Mouse (Mus musculus) megakaryocyte, embryonic 14.5 days (primary cell): ENCODE data around the gene Disp3. TPM values are rescaled to one million over a fixed set of nuclear protein-coding genes. Genes with fewer than 3 reads are reported as not detected.

ENCODE experiments used
- H3K27me3 ChIP-seq: replicated peaks from 2 replicates; pipeline ENCODE3; 2012; ENCODE audit warnings: inconsistent platforms
- H3K36me3 ChIP-seq: replicated peaks from 2 replicates; pipeline ENCODE3; 2012; ENCODE audit warnings: low read length, inconsistent platforms, mixed read lengths
- H3K4me1 ChIP-seq: 2 replicates; pipeline ENCODE4 v1.6.1; 2012; ENCODE audit warnings: inconsistent platforms
- H3K4me3 ChIP-seq: replicated peaks from 2 replicates; pipeline ENCODE3; 2012; ENCODE audit warnings: moderate library complexity, mild to moderate bottlenecking, inconsistent platforms
- H3K9me3 ChIP-seq: 2 replicates; pipeline ENCODE4 v1.6.1; 2012; ENCODE audit warnings: inconsistent platforms
- FLI1 ChIP-seq: IDR thresholded peaks from 2 replicates; pipeline ENCODE4 v1.6.1; 2012; ENCODE audit warnings: low read length, inconsistent platforms, mixed read lengths
- GATA1 ChIP-seq: IDR thresholded peaks from 3 replicates; pipeline ENCODE4 v1.6.1; 2012; ENCODE audit warnings: mixed read lengths, low read length, inconsistent platforms, borderline replicate concordance
- polyA plus RNA-seq: library from polyadenylated mRNA; stranded (reverse); fragments of >175 nt; gene quantifications from 2 replicates; pipeline ENCODE4 v1.2.3, GENCODE M21; 2012; ENCODE audit warnings: low replicate concordance; ENCODE audit not compliant: insufficient read depth

Disp3 gene
- polyA plus RNA-seq, 1 experiment = 1.0 TPM

DNA sequence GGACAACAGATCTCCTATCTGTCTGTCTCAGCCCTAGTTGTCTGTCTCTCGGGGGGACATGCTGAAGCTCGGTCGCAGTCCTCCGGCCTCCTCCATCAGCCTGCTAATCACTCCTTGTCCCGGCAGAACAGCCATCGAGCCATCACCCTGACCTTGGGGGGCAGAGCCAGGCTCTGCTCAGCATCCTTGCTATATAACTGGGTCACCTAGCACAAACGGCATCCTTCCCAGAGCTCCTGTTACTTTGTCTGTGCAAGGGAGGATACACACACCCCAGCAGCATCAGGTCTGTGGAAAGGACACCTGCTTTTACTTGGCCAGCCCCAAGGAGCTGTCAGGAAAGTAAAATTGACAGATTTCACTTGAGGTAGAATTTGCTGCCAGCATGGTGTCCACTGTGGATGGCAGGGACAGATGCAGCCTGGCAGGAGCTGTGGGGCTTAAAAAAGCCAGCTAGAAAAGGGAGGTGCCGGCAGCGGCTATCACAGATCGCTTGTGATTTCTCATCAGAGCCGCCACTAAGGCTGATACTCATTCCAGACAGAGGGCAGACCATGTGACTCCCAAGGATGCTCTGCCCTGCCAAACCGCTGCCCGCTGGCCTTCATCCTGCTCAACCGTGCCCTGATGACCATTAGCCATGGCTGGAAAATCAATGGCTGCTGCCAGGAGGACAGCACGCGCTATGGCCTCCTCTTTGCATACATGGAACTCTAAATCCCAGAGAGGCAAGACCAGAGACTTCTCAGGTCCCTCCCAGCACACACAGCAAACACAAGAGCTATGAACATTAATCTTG, 27.8 kb upstream of the Disp3 start:
- H3K4me3 ChIP-seq = no peak overlapping the region
- H3K27me3 ChIP-seq = peaks cover 46% of the 10 kb centered on the region
- peaks cover 32% of the 10 kb centered on the region for H3K36me3 ChIP-seq
- H3K4me1 ChIP-seq = peaks cover 67% of the 10 kb centered on the region
- TF ChIP-seq FLI1 (no peak), GATA1 (no peak)
- H3K9me3 ChIP-seq = no peaks in the 10 kb centered on the region

DNA sequence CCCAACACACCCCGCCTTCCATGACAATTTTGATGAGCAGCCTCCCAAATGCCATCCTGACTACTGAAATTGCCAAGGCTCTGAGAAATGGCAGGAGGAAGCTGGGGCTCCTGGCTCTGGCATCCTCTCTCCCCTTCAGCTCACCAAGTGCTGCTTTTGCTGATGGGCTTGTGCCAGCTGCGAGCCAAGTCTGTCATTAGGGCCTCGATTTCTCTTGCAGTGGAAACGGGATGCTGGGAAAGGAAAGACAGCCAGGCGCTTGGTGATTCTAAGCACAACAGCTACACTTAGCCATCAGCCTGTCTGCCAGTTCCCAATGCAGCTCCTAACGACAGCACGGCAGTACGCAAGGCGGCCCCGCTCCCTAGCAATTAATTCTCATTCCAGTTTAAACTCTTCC, 26.6 kb upstream of the Disp3 start:
- Histone ChIP-seq H3K36me3 (peaks cover 39% of the 10 kb centered on the region), H3K4me3 (no peak overlapping the region), H3K4me1 (peaks cover 68% of the 10 kb centered on the region), H3K27me3 (peaks cover 50% of the 10 kb centered on the region), H3K9me3 (no peaks in the 10 kb centered on the region)
- TF ChIP-seq GATA1 = no peak
- TF ChIP-seq FLI1 = no peak

DNA sequence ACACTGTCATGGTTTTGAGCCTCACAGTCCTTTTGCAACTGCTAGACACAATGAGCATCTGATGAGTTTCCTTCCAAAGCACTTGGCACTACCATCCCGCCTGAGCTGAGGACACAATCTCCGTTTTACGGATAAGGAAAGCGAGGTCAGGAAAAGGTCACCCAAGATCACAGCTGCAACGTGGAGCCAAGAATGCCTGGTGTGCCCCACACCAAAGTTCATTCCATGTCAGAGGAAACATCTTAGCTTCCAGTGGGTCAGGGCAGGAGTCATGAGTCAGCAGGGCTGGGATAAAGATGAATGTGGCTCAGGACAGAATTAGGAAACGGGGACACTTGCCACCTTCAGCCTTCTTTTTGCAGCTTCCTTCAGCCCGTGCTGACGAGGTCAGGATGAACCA, 25.8 kb upstream of the Disp3 start:
- Histone ChIP-seq H3K27me3 (peaks cover 52% of the 10 kb centered on the region), H3K4me1 (peaks cover 72% of the 10 kb centered on the region), H3K9me3 (peaks cover 1% of the 10 kb centered on the region; the same call in 1 of the 2 replicates), H3K36me3 (peaks cover 47% of the 10 kb centered on the region), H3K4me3 (peak overlapping the region; percentile 42)
- no peak for TF ChIP-seq FLI1
- TF ChIP-seq GATA1 = no peak

DNA sequence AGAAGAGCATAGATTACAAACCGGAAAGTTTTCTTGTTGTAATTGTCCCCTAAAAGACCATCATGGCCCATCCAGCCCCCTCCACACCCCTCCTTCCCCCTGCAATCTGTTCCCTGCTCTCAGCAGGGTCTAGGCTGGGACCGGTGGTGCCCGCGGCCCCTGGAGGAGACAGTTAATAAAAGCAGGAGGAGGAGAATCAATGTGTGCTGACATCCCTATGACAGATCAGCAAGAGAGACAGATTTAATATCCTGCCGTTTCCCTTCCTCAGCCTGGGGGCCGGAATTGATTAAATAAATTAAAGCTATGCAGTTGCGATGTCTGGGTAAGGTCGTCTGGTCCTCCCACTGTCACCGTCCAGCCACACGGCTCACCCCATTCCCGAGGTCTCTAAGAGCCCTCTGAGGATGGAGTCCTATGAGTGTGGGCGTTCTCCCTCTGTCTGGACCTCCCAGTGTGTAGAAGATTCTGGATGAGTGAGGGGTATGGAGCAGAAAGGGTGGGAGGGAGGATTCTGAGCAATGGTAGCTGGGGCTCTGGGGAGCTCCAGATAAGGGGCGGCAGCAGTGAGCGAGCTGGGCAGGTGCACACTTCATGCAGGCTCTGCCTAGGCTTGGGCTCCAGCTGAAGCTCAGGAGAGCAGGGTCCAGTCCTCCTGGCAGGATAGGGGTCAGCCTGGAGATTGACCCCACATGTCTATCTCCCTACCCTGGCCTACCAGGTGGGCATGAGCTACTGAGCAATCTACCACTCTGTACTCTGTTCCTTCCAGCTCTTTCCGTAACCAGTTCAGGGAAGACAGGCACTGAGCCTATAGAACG, 24.7 kb upstream of the Disp3 start:
- TF ChIP-seq GATA1 = no peak
- TF ChIP-seq FLI1 = no peak
- Histone ChIP-seq H3K27me3 (peaks cover 52% of the 10 kb centered on the region), H3K9me3 (peaks cover 4% of the 10 kb centered on the region; the same call in 1 of the 2 replicates), H3K4me3 (no peak overlapping the region), H3K36me3 (peaks cover 50% of the 10 kb centered on the region), H3K4me1 (peaks cover 82% of the 10 kb centered on the region)

DNA sequence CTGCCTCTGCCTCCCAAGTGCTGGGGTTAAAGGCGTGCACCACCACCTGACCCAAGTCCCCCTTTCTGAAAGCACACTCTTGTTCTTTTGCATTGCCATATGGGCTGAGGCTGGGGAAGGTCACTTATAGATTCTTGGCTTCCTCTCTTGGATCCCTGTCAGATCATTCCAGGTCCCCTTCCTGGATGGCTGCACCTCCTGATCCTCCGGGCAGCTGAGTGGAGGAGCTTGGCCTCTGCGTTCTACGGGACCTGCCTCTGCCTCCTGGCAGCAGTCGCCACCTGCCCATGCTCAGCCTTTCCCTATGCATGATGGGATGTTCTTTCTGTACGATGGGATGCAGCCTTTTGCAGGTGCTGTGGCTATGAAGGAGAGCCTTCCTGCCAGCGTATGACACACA, 23.1 kb upstream of the Disp3 start:
- Histone ChIP-seq H3K4me1 (peaks cover 91% of the 10 kb centered on the region), H3K4me3 (no peak overlapping the region), H3K27me3 (peaks cover 47% of the 10 kb centered on the region)

DNA sequence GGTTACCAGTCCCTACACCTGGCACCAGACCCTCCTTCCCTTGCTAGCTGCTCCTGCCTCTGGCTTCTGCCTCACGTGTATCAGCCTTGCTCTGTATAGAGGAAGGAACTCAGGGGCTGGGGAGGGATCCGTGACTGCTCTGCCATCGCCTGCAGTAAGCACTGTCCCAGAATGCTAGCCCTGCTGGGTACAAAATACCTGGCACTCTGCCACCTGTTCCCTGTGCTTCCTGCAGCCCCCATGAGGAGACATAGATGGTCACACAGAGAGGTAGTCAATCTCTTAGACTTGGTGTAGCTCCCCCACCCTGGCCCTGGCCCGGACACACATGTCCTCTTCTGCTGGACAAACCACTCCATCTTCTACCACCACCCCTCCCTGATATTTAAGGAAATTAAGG, 22.4 kb upstream of the Disp3 start:
- Histone ChIP-seq H3K4me1 (peaks cover 91% of the 10 kb centered on the region), H3K9me3 (peaks cover 4% of the 10 kb centered on the region; the same call in 1 of the 2 replicates), H3K36me3 (peaks cover 50% of the 10 kb centered on the region), H3K27me3 (peaks cover 40% of the 10 kb centered on the region), H3K4me3 (no peak overlapping the region)
- TF ChIP-seq GATA1 (no peak), FLI1 (no peak)

More for the DNA sequence above, 23.1 kb upstream of the Disp3 start:
- TF ChIP-seq FLI1 = no peak
- no peak for TF ChIP-seq GATA1
- peaks cover 50% of the 10 kb centered on the region for H3K36me3 ChIP-seq
- H3K9me3 ChIP-seq = peaks cover 4% of the 10 kb centered on the region; the same call in 1 of the 2 replicates

DNA sequence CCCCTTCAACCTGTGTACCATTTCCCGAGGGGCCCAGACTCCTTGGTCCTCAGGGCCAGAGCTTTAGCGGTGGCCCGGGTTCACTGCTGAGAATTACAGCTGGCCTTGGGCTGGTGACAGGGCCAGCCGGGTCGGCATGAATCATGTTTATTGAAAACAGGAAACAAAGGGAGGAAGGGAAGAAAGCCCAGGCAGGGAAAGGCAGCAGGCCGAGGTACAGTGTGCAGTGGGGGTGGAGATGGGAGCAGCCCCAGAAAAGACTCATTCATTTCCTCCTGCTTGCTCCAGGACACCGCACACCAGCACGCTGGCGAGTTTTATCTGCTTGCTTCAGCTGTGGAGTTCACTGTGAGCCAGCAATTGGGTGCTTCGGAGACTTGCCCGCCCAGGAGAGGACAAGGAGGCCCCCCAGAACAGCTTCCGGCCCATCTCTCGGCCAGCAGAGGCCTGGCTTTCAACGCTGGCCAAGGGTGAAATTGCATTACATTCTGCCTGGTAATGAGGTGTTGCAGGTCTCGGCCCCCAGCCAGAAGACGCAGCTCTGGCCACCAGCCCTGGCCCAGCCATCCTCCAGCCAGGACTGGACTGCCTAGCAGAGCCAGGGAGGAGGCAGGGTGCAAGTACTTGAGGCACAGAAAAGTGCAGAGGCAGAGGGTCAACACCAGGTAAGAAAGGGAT, 18.8 kb upstream of the Disp3 start:
- H3K27me3 ChIP-seq = peaks cover 22% of the 10 kb centered on the region
- peaks cover 27% of the 10 kb centered on the region for H3K36me3 ChIP-seq
- peak overlapping the region; percentile 89 for H3K4me3 ChIP-seq
- TF ChIP-seq FLI1 (peak; percentile 53; the same call in 1 of the 2 replicates), GATA1 (no peak; the same call in 2 of the 3 replicates)
- H3K9me3 ChIP-seq = peaks cover 7% of the 10 kb centered on the region; the same call in 1 of the 2 replicates
- peaks cover 84% of the 10 kb centered on the region for H3K4me1 ChIP-seq

DNA sequence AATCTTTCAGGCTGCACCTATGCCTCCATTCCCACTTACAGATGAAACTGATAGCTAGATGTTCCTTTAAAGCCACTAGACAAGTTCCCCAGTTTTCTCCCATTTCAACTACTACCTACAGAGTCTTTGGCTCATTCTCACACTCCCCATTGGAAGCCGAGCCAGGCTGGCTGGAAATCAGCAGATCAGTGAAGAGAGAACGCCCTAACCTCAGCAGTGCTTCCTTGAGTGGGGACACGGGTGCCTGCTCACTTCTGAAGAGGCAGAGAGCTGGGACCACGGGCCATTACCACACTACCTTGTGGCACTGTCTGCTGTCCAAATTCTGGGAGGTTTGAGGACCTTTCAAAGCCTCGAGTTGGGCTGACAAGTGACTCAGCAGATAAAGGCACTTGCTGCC, 11.0 kb upstream of the Disp3 start:
- peaks cover 15% of the 10 kb centered on the region for H3K4me1 ChIP-seq
- TF ChIP-seq GATA1 = no peak
- TF ChIP-seq FLI1 = no peak

DNA sequence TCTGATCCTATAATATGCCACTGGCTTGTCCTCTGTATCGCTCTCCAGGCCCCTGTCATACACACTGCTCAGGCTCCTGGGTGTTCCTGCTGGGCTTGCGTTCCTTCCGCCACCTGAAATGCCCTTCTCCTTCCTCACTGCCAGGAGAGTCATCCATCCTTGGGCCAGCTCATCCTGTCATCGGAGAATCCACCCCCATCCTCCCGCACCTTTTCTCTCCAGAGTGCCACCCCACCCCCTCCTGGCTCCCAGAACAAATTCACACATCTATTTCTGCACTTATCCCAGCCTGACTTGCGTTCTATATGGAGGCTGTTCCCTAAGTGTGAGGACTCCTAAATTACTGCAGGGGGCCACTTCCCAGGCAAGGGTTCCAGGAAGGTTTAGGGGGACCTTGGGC, 9.9 kb upstream of the Disp3 start:
- Histone ChIP-seq H3K27me3 (peaks cover 11% of the 10 kb centered on the region), H3K4me3 (no peak overlapping the region), H3K4me1 (peaks cover 6% of the 10 kb centered on the region; the same call in 1 of the 2 replicates), H3K9me3 (no peaks in the 10 kb centered on the region), H3K36me3 (no peaks in the 10 kb centered on the region)
- no peak for TF ChIP-seq FLI1
- TF ChIP-seq GATA1 = no peak

More for the DNA sequence above, 11.0 kb upstream of the Disp3 start:
- Histone ChIP-seq H3K4me3 (no peak overlapping the region), H3K36me3 (no peaks in the 10 kb centered on the region), H3K27me3 (peaks cover 12% of the 10 kb centered on the region), H3K9me3 (0 out of 2 replicates have a peak, but pooled peaks cover 4% of the 10 kb centered on the region)
